Mouse (Mus musculus) cerebellum, postnatal 14 days (tissue): Measurements from ENCODE around the gene Casc4.

Source experiments
- DNase-seq, 2 experiments: peaks; one replicate each; pipeline ENCODE4 v3.0.0; 2021; ENCODE audit warnings: mixed read lengths in 2 of 2

Casc4 gene

DNA sequence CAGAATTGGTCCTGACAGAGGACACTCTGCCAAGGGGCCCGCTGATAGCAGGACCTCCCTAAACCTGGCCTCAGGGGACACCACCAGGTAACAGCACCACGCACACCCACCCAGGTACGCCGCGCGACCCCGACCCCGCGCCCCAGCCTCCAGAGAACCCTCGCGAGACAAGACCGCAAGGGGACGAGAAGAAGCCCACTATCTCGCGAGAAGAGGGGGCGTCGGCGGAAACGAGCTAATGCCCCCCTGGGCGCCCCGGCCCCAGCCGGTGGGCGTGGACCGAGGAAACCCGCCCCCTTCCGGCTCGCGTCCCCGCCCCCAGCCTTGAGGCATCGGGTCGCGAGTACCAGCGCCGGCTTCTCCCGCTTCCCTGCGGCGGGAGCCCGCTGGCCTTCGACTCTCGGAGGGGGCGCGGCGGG is at the start of gene Casc4:
Casc4 (plus strand) TSS at position 339 of the 419 bp plus-strand sequence.
- peak; percentile 97 to 98 for DNase-seq

GRCm38 (mm10) chr2:121821787-121822186 is 45.0 kb upstream of the Casc4 start:
- DNase-seq, result no peak

GRCm38 (mm10) chr2:121824653-121825052 is 42.1 kb upstream of the Casc4 start:
- no peak for DNase-seq

GRCm38 (mm10) chr2:121826189-121826588 is 40.6 kb upstream of the Casc4 start:
- no peak for DNase-seq

- no peak for DNase-seq
Observed at GRCm38 (mm10) chr2:121828411-121828810, 38.4 kb upstream of the Casc4 start.

GRCm38 (mm10) chr2:121832484-121832894 is 34.3 kb upstream of the Casc4 start:
- DNase-seq, result peak; percentile 76 to 77

DNA sequence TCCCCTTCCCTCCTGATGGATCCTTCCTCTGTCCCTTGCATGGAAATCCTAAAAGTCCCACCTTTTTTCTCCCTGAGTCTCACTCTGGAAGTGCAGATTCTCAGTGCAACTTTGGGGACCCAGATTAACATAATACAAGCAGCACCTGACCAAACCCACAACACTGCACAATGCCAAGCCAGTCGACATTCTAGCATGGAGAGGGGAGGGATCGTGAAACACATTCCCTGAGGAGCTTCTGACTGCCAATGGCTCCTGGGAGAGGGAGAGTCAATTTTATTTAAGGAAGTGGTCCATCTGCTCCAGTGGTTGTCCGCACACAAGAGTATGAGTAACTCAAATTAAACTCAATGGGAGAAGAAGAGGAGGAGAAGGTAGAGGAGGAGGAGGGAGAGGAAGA is 31.8 kb upstream of the Casc4 start:
- no peak for DNase-seq

DNA sequence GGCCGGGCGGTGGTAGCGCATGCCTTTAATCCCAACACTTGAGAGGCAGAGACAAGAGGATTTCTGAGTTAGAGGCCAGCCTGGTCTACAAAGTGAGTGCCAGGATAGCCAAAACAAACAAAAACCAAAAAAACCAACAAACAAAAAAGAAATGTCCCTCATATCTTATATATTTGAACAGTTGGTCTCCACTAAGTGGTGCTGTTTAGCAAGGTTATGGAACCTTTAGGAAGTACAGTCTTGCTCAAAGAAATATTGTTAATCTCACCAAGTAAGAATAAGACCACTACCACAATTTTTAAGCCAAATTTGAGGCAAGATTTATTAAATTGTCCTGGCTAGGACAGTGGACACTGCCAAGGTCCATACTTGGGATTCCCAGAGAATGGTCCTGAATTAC is 25.3 kb upstream of the Casc4 start:
- DNase-seq, result no peak

GRCm38 (mm10) chr2:121842249-121842648 is 24.5 kb upstream of the Casc4 start:
- no peak for DNase-seq

DNA sequence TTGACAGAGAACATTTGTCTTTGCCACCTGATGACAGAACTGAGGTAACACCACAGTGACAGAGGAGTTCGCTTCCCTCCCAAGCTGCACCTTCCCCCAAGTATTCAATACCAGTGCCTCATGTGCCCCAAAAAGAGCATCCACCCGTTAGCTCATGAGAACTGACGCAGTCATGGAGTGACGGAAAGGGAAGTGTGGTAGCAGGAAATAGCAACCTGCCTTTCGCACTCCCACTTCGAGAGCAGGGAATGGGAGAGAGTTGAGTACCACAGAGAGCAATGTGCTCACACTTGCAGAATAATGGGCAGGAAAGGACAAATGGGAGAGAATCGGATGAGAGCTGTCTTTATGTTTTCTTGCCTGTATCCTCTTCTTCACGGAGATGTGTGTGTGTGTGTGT is 20.7 kb upstream of the Casc4 start:
- no peak for DNase-seq

DNA sequence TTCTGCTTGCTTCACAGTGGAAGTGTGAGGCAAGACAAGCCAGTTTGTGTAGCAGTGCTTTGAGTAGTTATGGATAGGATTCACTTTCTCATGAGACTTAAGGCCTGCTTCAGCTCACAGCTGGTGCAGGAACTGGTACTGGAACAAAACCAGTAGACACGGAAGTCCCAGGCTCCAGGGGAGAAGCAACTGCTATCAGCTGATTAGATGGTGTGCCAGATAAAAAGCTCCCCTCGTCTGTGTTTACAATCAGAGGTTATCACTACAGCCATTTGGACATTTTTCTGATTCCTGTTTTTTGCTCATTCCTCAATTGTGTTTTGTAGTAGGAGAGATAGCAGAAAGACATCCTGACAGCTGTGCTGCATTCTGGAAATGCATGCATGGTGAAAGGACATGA is 14.7 kb upstream of the Casc4 start:
- DNase-seq, result no peak

DNA sequence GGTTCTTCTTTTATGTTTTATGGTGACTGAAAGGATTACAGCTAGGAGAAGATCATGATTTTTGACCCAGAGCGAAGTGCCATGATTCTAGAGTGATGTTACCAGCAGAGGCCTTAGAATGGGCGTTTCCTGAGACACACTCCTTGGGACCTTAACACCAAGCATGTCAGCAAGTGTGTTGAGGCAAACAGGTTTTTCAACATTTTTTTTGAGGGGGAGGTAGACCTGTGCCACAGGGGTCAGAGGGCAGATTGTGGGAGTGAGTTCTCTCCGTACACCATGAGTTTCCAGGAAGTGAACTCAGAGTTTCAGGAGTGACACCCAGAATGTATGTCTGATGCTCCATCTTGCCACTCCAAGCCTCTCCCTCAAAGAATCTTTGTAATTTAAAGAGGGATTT is 12.8 kb upstream of the Casc4 start:
- no peak for DNase-seq

DNA sequence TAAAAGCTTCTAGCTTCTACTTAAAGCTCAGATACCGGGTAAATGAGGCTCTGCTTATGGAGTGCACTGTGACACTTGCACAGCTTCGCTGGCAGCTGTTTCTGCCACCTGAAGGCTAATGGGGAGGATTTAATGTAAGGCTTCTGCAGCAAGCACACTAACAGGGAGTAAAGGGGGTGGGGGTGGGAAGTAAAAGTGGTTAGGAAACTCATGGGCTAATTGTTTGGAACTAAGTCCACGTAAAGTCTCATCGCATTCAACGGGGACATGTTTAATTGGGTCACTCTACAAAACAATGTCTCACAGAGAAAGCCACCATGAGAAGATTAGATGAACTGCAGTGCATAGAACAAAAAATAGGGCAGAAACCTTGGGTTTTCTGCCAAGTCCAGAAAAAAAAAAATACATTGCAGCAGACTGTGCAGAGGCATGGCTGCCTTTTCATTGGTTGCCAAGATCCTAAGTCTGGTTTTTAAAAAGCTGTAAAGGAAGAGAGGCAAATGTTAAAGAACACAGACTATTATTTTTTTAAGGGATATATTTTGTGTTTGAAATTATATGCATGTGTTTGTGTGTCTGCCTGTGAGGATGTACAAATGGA is 7.3 kb upstream of the Casc4 start:
- DNase-seq, result no peak

GRCm38 (mm10) chr2:121866071-121866601 is 634 bp upstream of the Casc4 start:
- no peak for DNase-seq

GRCm38 (mm10) chr2:121867051-121867928 is 520 bp downstream of the Casc4 start:
- peak in 1 of 2 experiments; percentile 70 for DNase-seq

DNA sequence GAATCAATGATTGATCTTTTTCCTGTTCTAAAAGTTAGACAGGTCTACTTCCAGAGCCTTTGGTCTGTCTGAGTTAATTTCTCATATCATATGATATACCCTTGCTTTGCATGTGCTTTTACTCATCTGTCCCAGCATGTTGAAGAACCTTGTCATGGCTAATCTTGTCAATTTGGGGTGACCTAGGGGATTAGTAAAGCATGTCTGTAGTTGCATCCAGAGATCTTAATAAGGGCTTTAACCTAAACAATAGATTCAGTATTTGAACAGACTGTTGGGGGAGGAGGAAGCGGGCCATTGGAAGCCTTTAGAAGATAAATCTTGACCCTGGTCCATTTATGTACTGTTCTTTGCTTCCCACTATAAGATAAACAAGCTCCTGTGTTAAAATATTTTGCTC is 12.7 kb downstream of the Casc4 start:
- DNase-seq, result no peak

DNA sequence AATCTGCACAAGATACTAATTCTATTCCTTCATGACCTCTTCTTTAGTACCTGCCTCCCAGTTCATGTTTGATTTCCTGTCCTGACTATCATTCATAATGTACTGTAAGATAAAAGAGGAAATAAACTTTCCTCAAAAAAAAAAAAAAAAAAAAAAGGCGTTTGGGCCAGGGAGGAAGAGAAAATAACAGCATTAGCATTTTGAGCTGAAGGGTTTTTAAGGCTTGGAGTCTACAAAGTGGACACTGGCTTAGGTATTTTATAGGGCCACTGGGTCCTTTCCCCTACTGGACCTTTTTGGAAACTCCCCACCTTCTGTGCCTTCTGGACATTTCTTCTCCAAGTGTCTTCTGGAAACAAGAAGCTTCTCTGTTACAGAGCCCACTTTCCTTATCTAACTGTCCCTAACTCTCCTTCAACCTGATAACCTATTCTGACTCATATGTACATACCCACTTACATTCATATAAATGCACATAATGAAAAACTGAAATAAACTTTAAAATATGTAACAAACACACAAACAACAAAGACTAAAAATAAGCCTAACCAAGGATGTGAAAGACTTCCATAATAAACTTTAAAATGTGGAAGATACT is 18.8 kb downstream of the Casc4 start:
- no peak for DNase-seq

GRCm38 (mm10) chr2:121886406-121886805 is 19.6 kb downstream of the Casc4 start:
- no peak for DNase-seq

DNA sequence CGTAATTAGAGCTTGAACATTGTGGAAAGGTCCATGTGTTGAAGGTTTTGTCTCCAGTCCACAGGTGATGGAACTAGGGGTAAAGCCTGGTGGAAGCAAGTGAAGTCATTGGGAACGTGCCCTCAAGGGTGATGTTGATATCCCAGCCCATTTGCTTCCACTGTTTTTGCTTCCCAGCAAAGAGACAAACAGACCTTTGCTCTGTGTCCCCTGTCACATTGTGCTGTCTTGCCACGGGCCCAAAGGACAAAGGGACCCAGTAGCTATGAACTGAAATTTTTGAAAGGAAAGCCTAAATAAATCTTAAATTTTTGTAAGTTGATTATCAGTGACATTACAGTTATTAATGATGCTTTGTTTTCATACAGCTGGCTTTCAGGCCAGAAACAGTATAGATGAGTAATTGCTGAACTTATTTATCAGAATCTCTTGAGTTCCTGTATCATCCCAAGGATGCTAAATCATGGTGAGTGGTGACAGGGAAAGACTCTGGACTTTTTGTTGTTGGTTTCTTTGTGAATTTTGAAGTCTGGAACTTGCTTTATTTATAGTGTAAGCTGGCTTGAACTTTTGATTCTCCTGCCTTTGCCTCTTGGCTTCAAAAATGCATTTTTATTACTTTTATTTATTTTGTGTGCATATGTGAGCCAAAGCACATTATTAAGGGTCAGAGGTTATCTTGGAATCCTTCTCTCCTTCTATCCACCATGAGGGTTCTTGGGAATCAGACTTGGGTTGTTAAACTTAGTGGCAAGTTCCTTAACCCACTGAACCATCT is 22.1 kb downstream of the Casc4 start:
- no peak for DNase-seq

DNA sequence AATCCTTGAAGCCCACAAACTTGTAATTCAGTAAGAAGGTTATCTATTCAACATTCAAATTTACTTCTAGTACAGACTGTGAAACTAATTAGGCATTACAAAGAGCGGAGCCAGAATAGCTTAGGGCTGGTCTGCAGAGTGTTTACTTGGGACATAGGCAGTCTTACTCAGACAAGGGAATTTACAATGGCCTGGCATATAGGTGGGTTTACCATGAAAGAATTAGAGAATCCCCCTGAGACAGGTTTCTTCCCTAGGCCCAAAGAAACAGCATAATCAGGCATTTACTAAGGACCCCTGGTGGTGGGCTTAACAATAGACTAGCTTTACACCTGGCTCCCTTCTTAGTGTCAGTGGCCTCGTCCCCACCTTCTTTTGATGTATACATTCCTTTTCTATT is 28.5 kb downstream of the Casc4 start:
- no peak for DNase-seq

- DNase-seq, result no peak
Observed at GRCm38 (mm10) chr2:121896825-121897224, 30.1 kb downstream of the Casc4 start.

DNA sequence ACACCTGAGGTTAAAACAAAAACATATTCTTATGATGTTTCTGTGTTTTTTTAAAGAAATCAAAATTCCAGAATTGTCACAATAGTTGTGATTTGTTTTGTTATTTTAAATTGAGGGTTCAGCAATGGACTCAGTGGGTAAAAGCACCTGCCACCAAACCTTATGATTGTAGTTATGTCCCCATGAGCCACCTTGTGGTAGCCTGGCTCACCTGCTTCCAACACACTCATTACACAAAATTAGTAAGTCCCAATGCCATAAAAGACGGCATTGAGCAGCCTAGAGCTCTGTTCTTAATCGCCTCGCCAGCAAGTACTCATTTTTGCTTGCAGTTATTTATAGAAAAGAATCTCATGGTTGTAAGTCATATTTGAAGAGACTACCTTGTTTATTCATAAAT is 43.2 kb downstream of the Casc4 start:
- DNase-seq, result peak; percentile 14 to 18
